Mouse (Mus musculus): ENCODE results near the gene Nr1d1. TPM values are rescaled to one million over a fixed set of nuclear protein-coding genes. Genes with fewer than 3 reads are reported as not detected.

Nr1d1 gene
- polyA plus RNA-seq, 1 experiment from 2014 or later, result 0.66 TPM

DNA sequence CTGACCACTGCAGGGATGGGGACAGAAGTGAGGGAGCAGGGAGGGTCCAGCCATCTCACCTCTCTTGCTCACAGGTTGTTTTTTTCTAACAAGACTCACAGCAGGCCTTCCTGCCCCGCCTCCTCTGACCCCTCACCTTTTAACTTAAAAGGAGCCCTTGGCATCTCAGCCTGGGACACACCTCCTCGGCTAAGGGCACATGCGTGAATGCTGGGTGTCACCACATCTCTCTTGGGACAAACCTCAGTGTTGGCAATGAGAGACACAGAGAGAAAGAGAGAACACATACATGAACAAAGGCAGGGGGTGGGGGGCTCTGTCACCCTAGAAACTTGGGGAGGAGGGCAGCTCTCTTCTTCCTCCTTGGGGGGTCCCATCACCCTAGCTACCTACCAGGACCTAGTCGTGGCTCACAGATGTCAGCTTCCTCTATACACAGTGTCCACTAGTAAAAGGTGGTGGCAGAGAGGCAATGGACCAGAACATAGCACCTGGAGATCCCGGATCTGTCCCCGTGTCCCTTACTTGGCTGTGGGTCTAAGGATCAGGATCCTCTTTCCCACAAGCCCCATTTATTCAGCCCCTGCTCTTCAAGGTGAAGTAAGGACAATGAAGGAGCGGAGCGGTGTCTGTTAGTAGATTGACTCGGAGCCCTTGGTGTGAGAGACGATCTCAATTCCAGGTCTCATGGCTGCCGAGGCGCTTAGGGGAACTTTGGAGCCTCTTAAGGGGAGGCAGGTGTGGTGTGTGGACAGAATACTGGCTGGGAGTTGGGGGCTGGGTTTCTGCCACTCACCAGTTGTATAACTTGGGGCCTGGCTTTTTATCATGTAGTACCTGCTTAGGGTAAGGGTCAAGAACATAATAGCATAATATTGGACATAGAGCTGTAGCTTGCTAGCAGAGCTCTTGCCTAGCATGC lies 28.9 kb downstream of the Nr1d1 start:
- Histone ChIP-seq H3K36me3 (ENCODE audit: control insufficient read depth, insufficient read depth) (no peaks in the 10 kb centered on the region), H3K4me1 (ENCODE audit: control insufficient read depth, low read depth, low read length) (peaks cover 88% of the 10 kb centered on the region), H3K9me3 (replicated peaks; ENCODE audit: control insufficient read depth, low read length) (no peaks in the 10 kb centered on the region), H3K27ac (ENCODE audit: low read length) (peak overlapping the region; percentile 41), H3K27me3 (ENCODE audit: control insufficient read depth, insufficient read depth, low read depth, low read length) (no peaks in the 10 kb centered on the region), H3K9ac (ENCODE audit: low read depth, low read length) (peak overlapping the region; percentile 4; the same call in 1 of the 2 replicates), H3K4me3 (ENCODE audit: low read depth, low read length) (no peak overlapping the region), H3K4me2 (ENCODE audit: low read depth, low read length) (no peak overlapping the region)
- 53% methylated on average over 12 of the region's 12 CpGs for WGBS (ENCODE audit: insufficient replicate concordance)
- no peak for ATAC-seq (ENCODE audit: low read depth)

DNA sequence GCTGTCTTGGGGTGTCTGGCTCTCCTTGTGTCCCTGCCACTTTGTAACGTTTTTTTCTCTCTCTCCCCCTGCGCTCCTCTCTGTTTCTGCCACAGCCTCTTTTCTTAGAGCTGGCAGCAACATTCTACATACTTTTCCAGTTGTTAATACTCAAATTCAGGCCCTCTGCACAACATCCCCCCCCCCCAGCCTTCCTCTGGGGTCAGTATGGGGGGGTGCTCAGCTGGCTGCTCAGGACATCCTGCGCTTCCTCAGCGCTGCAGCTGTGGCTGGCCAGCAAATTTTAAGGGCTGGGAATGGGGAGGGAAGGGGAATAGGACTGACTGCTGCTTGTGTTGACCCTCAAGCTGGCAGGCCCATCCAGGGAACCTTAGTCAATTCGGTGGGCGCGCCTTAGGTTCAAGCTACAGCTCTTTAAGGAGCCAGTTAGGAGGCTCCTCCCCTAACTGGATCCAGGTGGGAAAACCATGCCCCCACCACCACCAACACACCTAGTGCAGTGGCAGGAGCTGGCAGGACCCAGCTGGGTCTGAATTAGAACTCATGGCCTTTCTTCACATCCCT lies 30.6 kb downstream of the Nr1d1 start:
- WGBS (ENCODE audit: insufficient replicate concordance), result 69% methylated on average over 7 of the region's 7 CpGs
- peak overlapping the region; percentile 93 for H3K4me2 ChIP-seq (ENCODE audit: low read depth, low read length)
- H3K36me3 ChIP-seq (ENCODE audit: control insufficient read depth, insufficient read depth), result no peaks in the 10 kb centered on the region
- peak overlapping the region; percentile 84 for H3K27ac ChIP-seq (ENCODE audit: low read length)
- H3K4me3 ChIP-seq (ENCODE audit: low read depth, low read length), result no peak overlapping the region
- H3K9me3 ChIP-seq (replicated peaks; ENCODE audit: control insufficient read depth, low read length), result no peaks in the 10 kb centered on the region
- H3K27me3 ChIP-seq (ENCODE audit: control insufficient read depth, insufficient read depth, low read depth, low read length), result no peaks in the 10 kb centered on the region
- ATAC-seq (ENCODE audit: low read depth), result no peak
- peaks cover 86% of the 10 kb centered on the region for H3K4me1 ChIP-seq (ENCODE audit: control insufficient read depth, low read depth, low read length)
- peak overlapping the region; percentile 31 for H3K9ac ChIP-seq (ENCODE audit: low read depth, low read length)

DNA sequence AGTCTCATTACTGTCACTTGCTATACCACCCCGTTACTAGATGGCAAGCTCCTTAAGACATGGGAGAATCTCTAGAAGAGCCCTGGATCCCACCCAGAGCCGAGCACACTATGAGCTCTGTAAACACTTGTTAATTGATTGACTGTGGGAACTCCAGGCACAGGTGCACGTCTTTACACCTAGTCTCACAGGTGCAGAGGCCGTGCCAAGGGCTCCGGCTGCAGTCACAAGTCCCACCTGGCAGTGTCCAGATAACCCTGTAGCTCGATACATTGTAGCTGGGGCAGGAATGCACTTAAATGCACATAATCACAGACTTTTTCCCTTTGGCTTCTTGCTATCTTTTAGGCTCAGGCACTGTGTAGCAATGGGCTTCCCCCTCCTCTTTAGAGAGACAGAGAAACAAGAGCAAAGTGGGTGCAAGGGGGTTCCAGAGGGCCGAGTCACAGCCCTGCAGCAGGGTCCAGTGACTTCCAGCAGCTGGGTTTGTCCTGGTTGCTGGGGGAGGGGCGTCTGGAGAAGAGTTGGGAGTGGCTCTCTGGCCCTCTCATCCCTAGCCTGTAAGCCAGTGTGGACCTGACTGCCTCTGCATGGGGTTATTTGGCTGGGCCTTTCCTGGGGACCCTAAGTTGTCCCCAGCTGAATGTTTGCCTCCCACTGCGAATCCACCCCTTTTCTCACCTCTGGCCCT lies 31.3 kb downstream of the Nr1d1 start:
- peaks cover 87% of the 10 kb centered on the region for H3K4me1 ChIP-seq (ENCODE audit: control insufficient read depth, low read depth, low read length)
- H3K27me3 ChIP-seq (ENCODE audit: control insufficient read depth, insufficient read depth, low read depth, low read length), result no peaks in the 10 kb centered on the region
- H3K4me2 ChIP-seq (ENCODE audit: low read depth, low read length), result peak overlapping the region; percentile 93
- peak overlapping the region; percentile 23; the same call in 1 of the 2 replicates for H3K4me3 ChIP-seq (ENCODE audit: low read depth, low read length)
- ATAC-seq (ENCODE audit: low read depth), result no peak
- 22% methylated on average over 9 of the region's 9 CpGs for WGBS (ENCODE audit: insufficient replicate concordance)
- peak overlapping the region; percentile 84 for H3K27ac ChIP-seq (ENCODE audit: low read length)
- peak overlapping the region; percentile 31 for H3K9ac ChIP-seq (ENCODE audit: low read depth, low read length)
- H3K9me3 ChIP-seq (replicated peaks; ENCODE audit: control insufficient read depth, low read length), result no peaks in the 10 kb centered on the region
- H3K36me3 ChIP-seq (ENCODE audit: control insufficient read depth, insufficient read depth), result no peaks in the 10 kb centered on the region

DNA sequence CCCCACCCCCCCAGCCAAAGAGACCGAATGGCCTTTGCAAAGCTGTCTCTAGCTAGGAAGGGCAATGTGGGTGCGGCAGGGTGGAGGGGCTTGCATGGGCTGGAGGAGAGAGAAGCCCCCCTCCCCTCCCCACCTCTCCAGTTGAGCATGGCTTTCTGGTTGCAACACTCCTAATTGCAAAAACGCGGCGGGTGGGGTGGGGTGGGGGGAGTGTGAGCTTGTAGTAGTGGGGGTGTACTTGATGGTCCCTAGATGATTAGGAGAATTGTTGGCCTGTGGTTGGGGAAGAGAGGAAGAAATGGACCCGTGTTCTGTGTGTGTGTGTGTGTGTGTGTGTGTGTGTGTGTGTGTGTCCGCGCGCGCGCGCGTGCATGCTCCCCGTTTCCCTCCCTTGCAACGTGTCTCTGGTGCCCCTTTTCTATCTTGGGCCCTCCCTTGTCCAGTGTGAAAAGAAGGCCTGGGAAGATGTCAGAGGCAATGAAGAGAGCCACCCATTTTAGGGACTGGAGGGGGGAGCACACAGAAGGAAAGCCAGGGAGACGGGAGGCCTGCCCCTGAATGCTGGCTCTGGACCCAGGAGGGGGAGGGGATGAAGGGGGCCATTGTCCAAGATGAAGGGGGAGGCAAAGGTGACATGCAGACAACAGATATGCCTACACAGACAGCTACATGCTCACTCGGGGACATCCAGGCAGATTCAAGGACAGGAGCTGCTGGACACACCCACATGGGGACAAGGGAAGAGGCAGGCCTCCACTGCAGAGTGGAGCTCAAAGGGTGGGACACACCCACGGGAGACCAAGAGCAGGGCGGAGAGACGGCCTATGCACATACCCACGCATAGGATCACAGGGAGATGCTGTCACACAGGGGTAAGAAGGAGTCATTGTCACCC lies 32.5 kb downstream of the Nr1d1 start:
- Histone ChIP-seq H3K9ac (ENCODE audit: low read depth, low read length) (peak overlapping the region; percentile 84), H3K4me3 (ENCODE audit: low read depth, low read length) (peak overlapping the region; percentile 85), H3K27ac (ENCODE audit: low read length) (peak overlapping the region; percentile 84), H3K4me1 (ENCODE audit: control insufficient read depth, low read depth, low read length) (peaks cover 83% of the 10 kb centered on the region), H3K27me3 (ENCODE audit: control insufficient read depth, insufficient read depth, low read depth, low read length) (no peaks in the 10 kb centered on the region), H3K9me3 (replicated peaks; ENCODE audit: control insufficient read depth, low read length) (no peaks in the 10 kb centered on the region), H3K4me2 (ENCODE audit: low read depth, low read length) (peak overlapping the region; percentile 93), H3K36me3 (ENCODE audit: control insufficient read depth, insufficient read depth) (no peaks in the 10 kb centered on the region)
- ATAC-seq (ENCODE audit: low read depth), result no peak
- 2% methylated on average over 21 of the region's 21 CpGs for WGBS (ENCODE audit: insufficient replicate concordance)

DNA sequence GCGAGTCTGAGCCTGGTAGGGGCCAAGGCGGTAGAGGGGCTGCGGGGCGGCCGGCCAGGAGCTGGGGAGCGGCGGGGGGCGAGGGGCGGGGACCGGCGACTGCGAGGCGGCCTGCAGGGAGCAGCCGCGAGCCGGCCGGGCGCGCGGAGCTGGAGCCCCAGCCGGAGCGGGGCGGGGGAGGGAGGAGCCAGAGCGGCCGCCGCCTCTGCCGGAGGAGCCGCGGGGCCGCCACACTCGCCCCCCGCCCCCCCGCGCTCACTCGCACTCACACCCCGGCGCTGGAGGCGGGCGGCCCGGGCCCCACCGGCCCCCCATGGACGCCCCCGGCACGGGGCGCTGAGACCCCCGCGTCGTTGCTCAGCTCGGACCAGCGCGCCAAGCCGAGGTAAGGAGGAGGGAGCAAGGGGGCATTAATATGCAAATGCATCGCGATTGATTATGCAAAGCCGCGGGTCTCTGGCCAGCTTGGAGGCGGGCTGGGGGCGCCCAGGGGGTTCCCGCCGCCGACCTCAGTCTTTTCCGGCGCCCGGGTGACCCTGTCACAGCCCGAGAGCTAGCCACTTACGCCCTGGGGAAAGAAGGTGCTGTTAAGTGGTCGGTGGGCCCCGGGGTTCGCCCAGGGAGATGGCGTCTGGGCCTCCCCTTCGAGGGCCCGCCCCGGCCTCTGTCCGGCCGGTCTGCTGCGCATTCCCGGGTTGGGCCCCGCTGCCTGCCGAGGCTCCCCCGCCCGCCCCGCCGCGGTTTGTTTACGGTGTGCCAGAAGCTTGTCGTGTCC lies 33.3 kb downstream of the Nr1d1 start:
- Histone ChIP-seq H3K4me3 (ENCODE audit: low read depth, low read length) (peak overlapping the region; percentile 85), H3K9me3 (replicated peaks; ENCODE audit: control insufficient read depth, low read length) (no peaks in the 10 kb centered on the region), H3K36me3 (ENCODE audit: control insufficient read depth, insufficient read depth) (no peaks in the 10 kb centered on the region), H3K9ac (ENCODE audit: low read depth, low read length) (peak overlapping the region; percentile 84), H3K27me3 (ENCODE audit: control insufficient read depth, insufficient read depth, low read depth, low read length) (no peaks in the 10 kb centered on the region), H3K27ac (ENCODE audit: low read length) (peak overlapping the region; percentile 84), H3K4me2 (ENCODE audit: low read depth, low read length) (peak overlapping the region; percentile 93), H3K4me1 (ENCODE audit: control insufficient read depth, low read depth, low read length) (peaks cover 75% of the 10 kb centered on the region)
- under 1% methylated on average over 65 of the region's 86 CpGs for WGBS (ENCODE audit: insufficient replicate concordance)
- ATAC-seq (ENCODE audit: low read depth), result peak; percentile 79

DNA sequence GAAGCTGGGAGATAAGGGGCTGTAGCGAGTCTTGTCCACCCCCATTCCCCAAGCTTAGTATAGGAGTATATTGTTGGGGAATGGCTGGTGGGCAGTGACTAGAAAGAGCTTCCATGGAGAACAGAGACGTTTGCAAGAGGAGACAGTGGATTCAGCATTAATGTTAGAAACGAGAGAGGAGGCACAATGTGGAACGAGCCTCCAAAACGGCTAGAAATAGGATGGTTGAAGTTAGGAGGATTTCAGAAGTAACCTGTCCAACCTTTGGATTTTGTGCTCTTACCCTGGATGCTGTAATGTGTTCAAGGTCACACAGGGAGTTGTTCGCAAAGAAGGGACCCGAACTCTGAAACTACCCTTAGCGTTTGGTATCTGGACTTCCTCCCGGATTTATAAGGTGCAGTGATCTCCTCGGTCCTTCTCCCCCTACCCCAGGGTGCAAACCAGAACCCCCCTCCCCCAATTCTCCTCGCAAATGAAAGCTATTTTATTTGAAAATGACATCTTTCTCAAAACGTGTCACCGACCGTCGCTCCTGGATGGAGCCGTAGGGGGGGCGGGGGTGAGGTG lies 34.0 kb downstream of the Nr1d1 start:
- peak overlapping the region; percentile 93 for H3K4me2 ChIP-seq (ENCODE audit: low read depth, low read length)
- H3K9me3 ChIP-seq (replicated peaks; ENCODE audit: control insufficient read depth, low read length), result no peaks in the 10 kb centered on the region
- no peak; the same call in 1 of the 2 replicates for ATAC-seq (ENCODE audit: low read depth)
- H3K27me3 ChIP-seq (ENCODE audit: control insufficient read depth, insufficient read depth, low read depth, low read length), result no peaks in the 10 kb centered on the region
- no peaks in the 10 kb centered on the region for H3K36me3 ChIP-seq (ENCODE audit: control insufficient read depth, insufficient read depth)
- peak overlapping the region; percentile 85 for H3K4me3 ChIP-seq (ENCODE audit: low read depth, low read length)
- WGBS (ENCODE audit: insufficient replicate concordance), result 0% methylated on average over 17 of the region's 17 CpGs
- peak overlapping the region; percentile 74 for H3K27ac ChIP-seq (ENCODE audit: low read length)
- H3K9ac ChIP-seq (ENCODE audit: low read depth, low read length), result peak overlapping the region; percentile 84
- peaks cover 68% of the 10 kb centered on the region for H3K4me1 ChIP-seq (ENCODE audit: control insufficient read depth, low read depth, low read length)

DNA sequence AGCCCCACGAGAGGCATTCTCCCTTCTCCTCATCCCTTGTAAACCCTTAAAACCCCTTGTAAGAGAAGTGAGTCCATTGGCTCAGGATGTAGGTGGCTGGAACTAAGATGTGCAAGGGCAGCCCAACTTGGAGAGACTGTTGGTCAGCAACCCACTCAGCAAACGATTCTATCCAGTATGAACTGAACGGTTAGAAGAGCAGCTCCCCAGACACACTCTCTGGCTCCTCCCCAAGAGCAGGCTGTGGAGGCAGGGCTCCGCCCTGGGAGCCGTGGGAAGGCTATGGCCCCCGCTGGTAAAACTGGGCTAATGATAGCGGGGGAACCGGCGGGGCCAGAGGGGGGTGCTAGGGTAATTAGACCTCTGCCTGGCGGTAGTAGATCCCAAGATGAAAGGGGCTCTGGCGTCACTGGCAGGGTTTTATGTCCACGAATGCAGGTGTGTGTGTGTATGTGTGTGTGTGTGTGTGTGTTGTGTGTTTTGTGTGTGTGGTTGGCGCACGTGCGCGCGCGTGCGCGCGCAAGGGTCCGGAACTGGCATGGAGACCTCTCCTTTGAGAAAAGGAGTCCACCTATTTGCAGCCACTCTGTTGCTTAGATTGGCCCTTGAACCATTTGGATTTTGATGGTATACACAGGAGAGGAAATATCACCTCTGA lies 34.6 kb downstream of the Nr1d1 start, which contains the start of gene Thra:
Gene Thra, plus strand, starts transcription at position 246 of the 658 bp plus-strand sequence.
- H3K4me3 ChIP-seq (ENCODE audit: low read depth, low read length), result peak within 1 kb of the TSS; percentile 85
- ATAC-seq (ENCODE audit: low read depth), result peak; percentile 78
- peak within 1 kb of the TSS; percentile 93 for H3K4me2 ChIP-seq (ENCODE audit: low read depth, low read length)
- H3K36me3 ChIP-seq (ENCODE audit: control insufficient read depth, insufficient read depth), result no peaks in the 10 kb centered on the region
- under 1% methylated on average over 22 of the region's 22 CpGs for WGBS (ENCODE audit: insufficient replicate concordance)
- peaks cover 62% of the 10 kb centered on the region for H3K4me1 ChIP-seq (ENCODE audit: control insufficient read depth, low read depth, low read length)
- no peaks in the 10 kb centered on the region for H3K9me3 ChIP-seq (replicated peaks; ENCODE audit: control insufficient read depth, low read length)
- peak within 1 kb of the TSS; percentile 74 for H3K27ac ChIP-seq (ENCODE audit: low read length)
- no peaks in the 10 kb centered on the region for H3K27me3 ChIP-seq (ENCODE audit: control insufficient read depth, insufficient read depth, low read depth, low read length)
- peak within 1 kb of the TSS; percentile 84 for H3K9ac ChIP-seq (ENCODE audit: low read depth, low read length)
